Mouse (Mus musculus) midbrain, embryonic 11.5 days (tissue): ENCODE measurements around the gene Rasip1. TPM values are rescaled to one million over a fixed set of nuclear protein-coding genes. Genes with fewer than 3 reads are reported as not detected.

ENCODE experiments used
- ATAC-seq: fragments of 200-750 bp; cut with Nextera tagmentation; 2 replicates; pipeline ENCODE4 v1.8.0; 2017; ENCODE audit warnings: moderate TSS enrichment, moderate library complexity; ENCODE audit not compliant: low FRiP score
- DNase-seq: peaks from one replicate; pipeline ENCODE4 v3.0.0; 2015; ENCODE audit warnings: low spot score; ENCODE audit errors: missing footprints
- H3K27ac ChIP-seq: fragments of 300-500 bp; sonication (generic); 2 replicates; pipeline ENCODE4 v1.5.1; 2014; ENCODE audit warnings: low read depth, low read length
- H3K27me3 ChIP-seq: fragments of 300-500 bp; sonication (generic); 2 replicates; pipeline ENCODE4 v1.6.1; 2014; ENCODE audit warnings: mild to moderate bottlenecking, low read length, moderate library complexity, mixed read lengths; ENCODE audit not compliant: control insufficient read depth, insufficient read depth
- H3K36me3 ChIP-seq: fragments of 300-500 bp; sonication (generic); 2 replicates; pipeline ENCODE4 v1.6.1; 2014; ENCODE audit warnings: mild to moderate bottlenecking, low read length, moderate library complexity, mixed read lengths; ENCODE audit not compliant: control insufficient read depth, insufficient read depth
- H3K4me1 ChIP-seq: fragments of 300-500 bp; sonication (generic); 2 replicates; pipeline ENCODE4 v1.6.1; 2014; ENCODE audit warnings: low read length; ENCODE audit not compliant: control insufficient read depth, insufficient read depth
- H3K4me2 ChIP-seq: fragments of 300-500 bp; sonication (generic); 2 replicates; pipeline ENCODE4 v1.6.1; 2014; ENCODE audit warnings: mild to moderate bottlenecking, moderate library complexity
- H3K4me3 ChIP-seq: fragments of 300-500 bp; sonication (generic); 2 replicates; pipeline ENCODE4 v1.5.1; 2014; ENCODE audit warnings: low read depth, low read length
- H3K9ac ChIP-seq: fragments of 300-500 bp; sonication (generic); 2 replicates; pipeline ENCODE4 v1.6.1; 2014; ENCODE audit warnings: low read length
- H3K9me3 ChIP-seq: fragments of 300-500 bp; sonication (generic); 2 replicates; pipeline ENCODE4 v1.6.1; 2016; ENCODE audit warnings: low read length; ENCODE audit not compliant: control insufficient read depth
- WGBS: fragments of 180-500 bp; shearing (Covaris S2); extraction: QIAGEN DNeasy Blood & Tissue Kit; methylation state at CpG from one replicate; pipeline ENCODE4 v1.1.7; 2014; 5-methylcytosine and 5-hydroxymethylcytosine counted together
- polyA plus RNA-seq: library from polyadenylated mRNA; unstranded; fragments of >200 nt; fragmentation: Nextera tagmentation; extraction: Ambion mirVana; gene quantifications from 2 replicates; pipeline ENCODE4 v1.2.1, GENCODE M21; 2014

Gene Rasip1
- polyA plus RNA-seq, 1 experiment from 2014 or later, result 4.7 TPM

GRCm38 (mm10) chr7:45686841-45687240 is 59.6 kb downstream of the Rasip1 start:
- Histone ChIP-seq H3K4me2 (no peak overlapping the region), H3K4me1 (no peaks in the 10 kb centered on the region), H3K36me3 (no peaks in the 10 kb centered on the region), H3K9me3 (no peaks in the 10 kb centered on the region), H3K4me3 (no peak overlapping the region), H3K27me3 (no peaks in the 10 kb centered on the region), H3K9ac (no peak overlapping the region), H3K27ac (no peak overlapping the region)
- DNase-seq, result no peak
- WGBS, result 75% methylated on average over 3 of the region's 3 CpGs
- ATAC-seq, result no peak

Other genes starting within 250 kb of the Rasip1 start
- 62.0 and 70.9 TPM in 2 replicates for gene Snrnp70, start 231.7 kb upstream of the Rasip1 start, polyA plus RNA-seq
- not detected in 2 replicates for gene Kcna7, start 221.8 kb upstream of the Rasip1 start, polyA plus RNA-seq
- 0.23 and 0.44 TPM in 2 replicates for gene Ntf5, start 213.8 kb upstream of the Rasip1 start, polyA plus RNA-seq
- not detected in 2 replicates for gene Lhb, start 206.7 kb upstream of the Rasip1 start, polyA plus RNA-seq
- gene Gys1, start 192.6 kb upstream of the Rasip1 start, polyA plus RNA-seq, result 26.5 and 26.8 TPM in 2 replicates
- gene Ruvbl2, start 189.4 kb upstream of the Rasip1 start, polyA plus RNA-seq, result 168 and 171 TPM in 2 replicates
- gene Ftl1, start 167.6 kb upstream of the Rasip1 start, polyA plus RNA-seq, result 5,242 and 5,528 TPM in 2 replicates
- gene Bax, start 160.6 kb upstream of the Rasip1 start, polyA plus RNA-seq, result 169 and 201 TPM in 2 replicates
- gene Tulp2, start 145.6 kb upstream of the Rasip1 start, polyA plus RNA-seq, result 0.15 TPM in 1 of 2 replicates, not detected in the other
- not detected in 2 replicates for gene Gm45808, start 140.7 kb upstream of the Rasip1 start, polyA plus RNA-seq
- gene Dhdh, start 138.7 kb upstream of the Rasip1 start, polyA plus RNA-seq, result 3.2 and 3.9 TPM in 2 replicates
- 83.7 and 84.8 TPM in 2 replicates for gene Nucb1, start 117.1 kb upstream of the Rasip1 start, polyA plus RNA-seq
- gene Ppp1r15a, start 101.2 kb upstream of the Rasip1 start, polyA plus RNA-seq, result 16.3 and 17.1 TPM in 2 replicates
- 0.08 and 0.26 TPM in 2 replicates for gene Plekha4, start 101.2 kb upstream of the Rasip1 start, polyA plus RNA-seq
- gene Hsd17b14, start 72.6 kb upstream of the Rasip1 start, polyA plus RNA-seq, result 0.10 and 0.12 TPM in 2 replicates
- gene Bcat2, start 57.3 kb upstream of the Rasip1 start, polyA plus RNA-seq, result 22.5 and 24.7 TPM in 2 replicates
- gene Fgf21, start 12.0 kb upstream of the Rasip1 start, polyA plus RNA-seq, result not detected in 2 replicates
- not detected in 2 replicates for gene Fut1, start 10.2 kb upstream of the Rasip1 start, polyA plus RNA-seq
- 0.10 and 0.29 TPM in 2 replicates for gene Izumo1, start 5.7 kb upstream of the Rasip1 start, polyA plus RNA-seq
- 1.8 and 2.1 TPM in 2 replicates for gene Mamstr, start 12.5 kb downstream of the Rasip1 start, polyA plus RNA-seq
- gene Fut2, start 38.9 kb downstream of the Rasip1 start, polyA plus RNA-seq, result not detected in 2 replicates
- 0.21 TPM in 1 of 2 replicates, not detected in the other for gene Ntn5, start 56.5 kb downstream of the Rasip1 start, polyA plus RNA-seq
- gene Sec1, start 66.9 kb downstream of the Rasip1 start, polyA plus RNA-seq, result 0.19 and 0.36 TPM in 2 replicates
- 3.3 and 6.3 TPM in 2 replicates for gene Car11, start 72.4 kb downstream of the Rasip1 start, polyA plus RNA-seq
- gene Dbp, start 77.6 kb downstream of the Rasip1 start, polyA plus RNA-seq, result 2.2 and 3.5 TPM in 2 replicates
- 878 and 933 TPM in 2 replicates for gene Rpl18, start 88.0 kb downstream of the Rasip1 start, polyA plus RNA-seq
- 11.8 and 14.9 TPM in 2 replicates for gene Sphk2, start 90.5 kb downstream of the Rasip1 start, polyA plus RNA-seq
- 0.57 and 1.4 TPM in 2 replicates for gene Fam83e, start 93.7 kb downstream of the Rasip1 start, polyA plus RNA-seq
- gene Spaca4, start 98.3 kb downstream of the Rasip1 start, polyA plus RNA-seq, result not detected in 2 replicates
- 4.6 and 4.8 TPM in 2 replicates for gene Lmtk3, start 156.2 kb downstream of the Rasip1 start, polyA plus RNA-seq
- 1.5 and 2.4 TPM in 2 replicates for gene Sult2b1, start 157.2 kb downstream of the Rasip1 start, polyA plus RNA-seq
- 224 and 225 TPM in 2 replicates for gene Cyth2, start 187.1 kb downstream of the Rasip1 start, polyA plus RNA-seq
- gene Kcnj14, start 197.3 kb downstream of the Rasip1 start, polyA plus RNA-seq, result 0.69 and 0.75 TPM in 2 replicates
- 64.0 and 67.9 TPM in 2 replicates for gene Grwd1, start 203.5 kb downstream of the Rasip1 start, polyA plus RNA-seq
- 76.7 and 84.0 TPM in 2 replicates for gene Kdelr1, start 245.3 kb downstream of the Rasip1 start, polyA plus RNA-seq